Mouse (Mus musculus) liver, embryonic 14.5 days (tissue): Measurements from ENCODE around the gene Vmn1r177. TPM values are rescaled to one million over a fixed set of nuclear protein-coding genes. Genes with fewer than 3 reads are reported as not detected.
"Not testable (repeated sequence)": the region's sequence is repeated elsewhere in the genome, so short reads cannot be mapped to it uniquely, and the experiment has no call there.

Source experiments
- ATAC-seq: fragments of 200-750 bp; cut with Nextera tagmentation; 2 replicates; pipeline ENCODE4 v1.8.0; 2017; ENCODE audit warnings: moderate number of reproducible peaks, mild to moderate bottlenecking, moderate library complexity; ENCODE audit not compliant: insufficient read depth
- DNase-seq, 3 experiments: peaks; one replicate each; pipeline ENCODE4 v3.0.0-alpha.2; 2012 to 2013; ENCODE audit warnings: low read depth in 3 of 3, low spot score in 3 of 3
- H3K27ac ChIP-seq: fragments of 300-500 bp; sonication (generic); 2 replicates; pipeline ENCODE4 v1.5.1; 2014; ENCODE audit warnings: moderate library complexity, mild to moderate bottlenecking, control low read depth, inconsistent platforms
- H3K27me3 ChIP-seq: fragments of 300-500 bp; sonication (generic); 2 replicates; pipeline ENCODE4 v1.6.1; 2014; ENCODE audit warnings: mild to moderate bottlenecking, low read length, moderate library complexity; ENCODE audit not compliant: control insufficient read depth, insufficient read depth
- H3K36me3 ChIP-seq: fragments of 300-500 bp; sonication (generic); replicated peaks from 2 replicates; pipeline ENCODE4 v1.6.1; 2014; ENCODE audit warnings: low read depth; ENCODE audit not compliant: control insufficient read depth, insufficient read depth
- H3K4me1 ChIP-seq, 2 experiments: fragments of 200-500 bp in 1 of 2; fragments of 300-500 bp in 1 of 2; sonication (generic) in 1 of 2; replicated peaks; 2 replicates each; pipeline ENCODE4 v1.6.1; 2012 to 2014; ENCODE audit warnings: antibody characterized with exemption in 1 of 2, inconsistent platforms in 1 of 2, low read length in 1 of 2; ENCODE audit not compliant: control insufficient read depth in 2 of 2, insufficient read depth in 2 of 2
- H3K4me2 ChIP-seq: fragments of 300-500 bp; sonication (generic); 2 replicates; pipeline ENCODE4 v1.6.1; 2014; ENCODE audit warnings: low read depth, mild to moderate bottlenecking, control low read depth, moderate library complexity
- H3K4me3 ChIP-seq, 2 experiments: fragments of 200-500 bp in 1 of 2; fragments of 300-500 bp in 1 of 2; sonication (generic) in 1 of 2; 2 replicates each; pipeline ENCODE4 v1.5.1; 2012 to 2014; ENCODE audit warnings: low read depth in 2 of 2, low read length in 2 of 2, mild to moderate bottlenecking in 2 of 2, control low read depth in 1 of 2, inconsistent platforms in 1 of 2, moderate library complexity in 1 of 2; ENCODE audit not compliant: insufficient read depth in 1 of 2
- H3K9ac ChIP-seq: fragments of 300-500 bp; sonication (generic); replicated peaks from 2 replicates; pipeline ENCODE4 v1.6.1; 2014; ENCODE audit warnings: mild to moderate bottlenecking, control low read depth, moderate library complexity
- H3K9me3 ChIP-seq: fragments of 300-500 bp; sonication (generic); 2 replicates; pipeline ENCODE4 v1.6.1; 2016; ENCODE audit warnings: low read length, mixed read lengths; ENCODE audit not compliant: control insufficient read depth
- CTCF ChIP-seq: IDR thresholded peaks from 2 replicates; pipeline ENCODE4 v1.5.1; 2016; ENCODE audit warnings: antibody characterized with exemption, low read depth, control low read depth
- EP300 ChIP-seq: IDR thresholded peaks from 2 replicates; pipeline ENCODE4 v1.6.1; 2016; ENCODE audit warnings: antibody characterized with exemption, low read depth
- WGBS: fragments of 180-500 bp; shearing (Covaris S2); extraction: QIAGEN DNeasy Blood & Tissue Kit; methylation state at CpG from one replicate; pipeline ENCODE4 v1.1.7; 2014; ENCODE audit not compliant: insufficient replicate concordance; 5-methylcytosine and 5-hydroxymethylcytosine counted together
- polyA plus RNA-seq, 2 experiments: library from polyadenylated mRNA; depleted of rRNA in 1 of 2; stranded (reverse) in 1 of 2; unstranded in 1 of 2; fragments of >200 nt; fragmentation: Nextera tagmentation in 1 of 2; extraction: Ambion mirVana in 1 of 2; gene quantifications; 2 replicates each; pipeline versions ENCODE4 v1.2.1 to v1.2.3; 2012 to 2014

Gene Vmn1r177
- polyA plus RNA-seq (2012; rRNA removed) (not detected in 2 replicates), polyA plus RNA-seq (2014; fragmentation: Nextera tagmentation; extraction: Ambion mirVana) (not detected in 2 replicates)

- not testable (repeated sequence) for H3K36me3 ChIP-seq, H3K4me1 ChIP-seq, H3K9ac ChIP-seq, H3K4me3 ChIP-seq, H3K9me3 ChIP-seq, H3K4me2 ChIP-seq, H3K27me3 ChIP-seq, DNase-seq, H3K27ac ChIP-seq, ATAC-seq
- WGBS, result 0% methylated on average over 1 of the region's 1 CpGs
Measured at GRCm38 (mm10) chr7:23866349-23866748, at the start of gene Vmn1r177. Gene Vmn1r177 (minus strand): TSS chr7:23866449.

- Histone ChIP-seq H3K4me2 (no peak within 1 kb of the TSS), H3K4me1 (no peaks in the 10 kb centered on the region), H3K9ac (no peak within 1 kb of the TSS), H3K36me3 (no peaks in the 10 kb centered on the region), H3K9me3 (no peaks in the 10 kb centered on the region), H3K27me3 (no peaks in the 10 kb centered on the region), H3K27ac (no peak within 1 kb of the TSS), H3K4me3 (no peak within 1 kb of the TSS)
- ATAC-seq, result no peak
- TF ChIP-seq CTCF (no peak), EP300 (no peak)
- no peak for DNase-seq
- 46% methylated on average over 1 of the region's 1 CpGs for WGBS
Measured at GRCm38 (mm10) chr7:23891709-23892108, 25.5 kb upstream of the Vmn1r177 start, which contains the start of gene Vmn1r178. Gene Vmn1r178 (plus strand): TSS chr7:23892009.

- not testable (repeated sequence) for H3K27me3 ChIP-seq, DNase-seq, H3K4me2 ChIP-seq, H3K9ac ChIP-seq, H3K4me1 ChIP-seq, ATAC-seq, H3K9me3 ChIP-seq, H3K36me3 ChIP-seq, H3K27ac ChIP-seq, H3K4me3 ChIP-seq
- 38% methylated on average over 3 of the region's 4 CpGs for WGBS
Measured at GRCm38 (mm10) chr7:23876918-23877317, 10.7 kb upstream of the Vmn1r177 start.

- H3K4me1 ChIP-seq, H3K27me3 ChIP-seq, DNase-seq, H3K4me3 ChIP-seq, ATAC-seq, H3K9me3 ChIP-seq, H3K9ac ChIP-seq, H3K4me2 ChIP-seq, H3K36me3 ChIP-seq, H3K27ac ChIP-seq: not testable (repeated sequence)
- no CpG with 5 or more reads among the region's 1 CpGs for WGBS
Measured at GRCm38 (mm10) chr7:23837272-23837671, 29.0 kb downstream of the Vmn1r177 start, which contains the start of gene Vmn1r176. Gene Vmn1r176 (minus strand): TSS chr7:23837372.

Other genes with a start within 250 kb of the Vmn1r177 start
- not detected in 2 replicates for gene Vmn1r171, start 235.7 kb downstream of the Vmn1r177 start, polyA plus RNA-seq (2012; rRNA removed)
- not detected in 2 replicates for gene Vmn1r171, start 235.7 kb downstream of the Vmn1r177 start, polyA plus RNA-seq (2014; fragmentation: Nextera tagmentation; extraction: Ambion mirVana)
- gene Vmn1r172, start 208.1 kb downstream of the Vmn1r177 start, polyA plus RNA-seq (2012; rRNA removed), result not detected in 2 replicates
- not detected in 2 replicates for gene Vmn1r172, start 208.1 kb downstream of the Vmn1r177 start, polyA plus RNA-seq (2014; fragmentation: Nextera tagmentation; extraction: Ambion mirVana)
- not detected in 2 replicates for gene Vmn1r173, start 165.7 kb downstream of the Vmn1r177 start, polyA plus RNA-seq (2012; rRNA removed)
- not detected in 2 replicates for gene Vmn1r173, start 165.7 kb downstream of the Vmn1r177 start, polyA plus RNA-seq (2014; fragmentation: Nextera tagmentation; extraction: Ambion mirVana)
- gene Vmn1r174, start 114.2 kb downstream of the Vmn1r177 start, polyA plus RNA-seq (2012; rRNA removed), result not detected in 2 replicates
- gene Vmn1r174, start 114.2 kb downstream of the Vmn1r177 start, polyA plus RNA-seq (2014; fragmentation: Nextera tagmentation; extraction: Ambion mirVana), result not detected in 2 replicates
- gene Vmn1r175, start 55.8 kb downstream of the Vmn1r177 start, polyA plus RNA-seq (2012; rRNA removed), result not detected in 2 replicates
- gene Vmn1r175, start 55.8 kb downstream of the Vmn1r177 start, polyA plus RNA-seq (2014; fragmentation: Nextera tagmentation; extraction: Ambion mirVana), result not detected in 2 replicates
- gene Vmn1r176, start 29.1 kb downstream of the Vmn1r177 start, polyA plus RNA-seq (2012; rRNA removed), result not detected in 2 replicates
- gene Vmn1r176, start 29.1 kb downstream of the Vmn1r177 start, polyA plus RNA-seq (2014; fragmentation: Nextera tagmentation; extraction: Ambion mirVana), result not detected in 2 replicates
- gene Vmn1r178, start 25.6 kb upstream of the Vmn1r177 start, polyA plus RNA-seq (2012; rRNA removed), result not detected in 2 replicates
- not detected in 2 replicates for gene Vmn1r178, start 25.6 kb upstream of the Vmn1r177 start, polyA plus RNA-seq (2014; fragmentation: Nextera tagmentation; extraction: Ambion mirVana)
- not detected in 2 replicates for gene Vmn1r179, start 60.5 kb upstream of the Vmn1r177 start, polyA plus RNA-seq (2012; rRNA removed)
- gene Vmn1r179, start 60.5 kb upstream of the Vmn1r177 start, polyA plus RNA-seq (2014; fragmentation: Nextera tagmentation; extraction: Ambion mirVana), result not detected in 2 replicates
- gene Vmn1r180, start 84.2 kb upstream of the Vmn1r177 start, polyA plus RNA-seq (2012; rRNA removed), result not detected in 2 replicates
- gene Vmn1r180, start 84.2 kb upstream of the Vmn1r177 start, polyA plus RNA-seq (2014; fragmentation: Nextera tagmentation; extraction: Ambion mirVana), result not detected in 2 replicates
- not detected in 2 replicates for gene Vmn1r181, start 108.2 kb upstream of the Vmn1r177 start, polyA plus RNA-seq (2012; rRNA removed)
- not detected in 2 replicates for gene Vmn1r181, start 108.2 kb upstream of the Vmn1r177 start, polyA plus RNA-seq (2014; fragmentation: Nextera tagmentation; extraction: Ambion mirVana)
- not detected in 2 replicates for gene V1rd19, start 135.2 kb upstream of the Vmn1r177 start, polyA plus RNA-seq (2012; rRNA removed)
- gene V1rd19, start 135.2 kb upstream of the Vmn1r177 start, polyA plus RNA-seq (2014; fragmentation: Nextera tagmentation; extraction: Ambion mirVana), result not detected in 2 replicates
- gene Vmn1r183, start 186.8 kb upstream of the Vmn1r177 start, polyA plus RNA-seq (2012; rRNA removed), result not detected in 2 replicates
- not detected in 2 replicates for gene Vmn1r183, start 186.8 kb upstream of the Vmn1r177 start, polyA plus RNA-seq (2014; fragmentation: Nextera tagmentation; extraction: Ambion mirVana)
- gene Zfp180, start 215.5 kb upstream of the Vmn1r177 start, polyA plus RNA-seq (2012; rRNA removed), result 7.7 and 9.3 TPM in 2 replicates
- gene Zfp180, start 215.5 kb upstream of the Vmn1r177 start, polyA plus RNA-seq (2014; fragmentation: Nextera tagmentation; extraction: Ambion mirVana), result 8.6 and 10.2 TPM in 2 replicates
- 0.28 and 0.36 TPM in 2 replicates for gene Zfp112, start 245.9 kb upstream of the Vmn1r177 start, polyA plus RNA-seq (2012; rRNA removed)
- gene Zfp112, start 245.9 kb upstream of the Vmn1r177 start, polyA plus RNA-seq (2014; fragmentation: Nextera tagmentation; extraction: Ambion mirVana), result 0.22 and 0.29 TPM in 2 replicates